Mouse (Mus musculus) neural tube, embryonic 14.5 days (tissue): ENCODE measurements around the gene Cntfr. TPM values are rescaled to one million over a fixed set of nuclear protein-coding genes. Genes with fewer than 3 reads are reported as not detected.
A peak's percentile ranks its signal among the peaks of the same experiment; 100 is the strongest.

Experiments
- ATAC-seq: fragments of 200-750 bp; cut with Nextera tagmentation; 2 replicates; pipeline ENCODE4 v1.8.0; 2017; ENCODE audit warnings: low read depth, mild to moderate bottlenecking, moderate TSS enrichment, moderate library complexity
- H3K27ac ChIP-seq: fragments of 300-500 bp; sonication (generic); 2 replicates; pipeline ENCODE4 v1.5.1; 2014; ENCODE audit warnings: low read depth, mild to moderate bottlenecking, control low read depth, low read length, moderate library complexity, mixed read lengths
- H3K27me3 ChIP-seq: fragments of 300-500 bp; sonication (generic); 2 replicates; pipeline ENCODE4 v1.6.1; 2014; ENCODE audit warnings: low read length; ENCODE audit not compliant: control insufficient read depth, insufficient read depth
- H3K36me3 ChIP-seq: fragments of 300-500 bp; sonication (generic); 2 replicates; pipeline ENCODE4 v1.6.1; 2014; ENCODE audit warnings: low read length, mixed read lengths; ENCODE audit not compliant: control insufficient read depth, insufficient read depth
- H3K4me1 ChIP-seq: fragments of 300-500 bp; sonication (generic); 2 replicates; pipeline ENCODE4 v1.6.1; 2014; ENCODE audit warnings: low read length; ENCODE audit not compliant: control insufficient read depth, insufficient read depth
- H3K4me2 ChIP-seq: fragments of 300-500 bp; sonication (generic); 2 replicates; pipeline ENCODE4 v1.6.1; 2014; ENCODE audit warnings: mild to moderate bottlenecking, low read depth, low read length, control low read depth
- H3K4me3 ChIP-seq: fragments of 300-500 bp; sonication (generic); 2 replicates; pipeline ENCODE4 v1.5.1; 2014; ENCODE audit warnings: low read depth, low read length, control low read depth, mixed read lengths
- H3K9ac ChIP-seq: fragments of 300-500 bp; sonication (generic); replicated peaks from 2 replicates; pipeline ENCODE4 v1.6.1; 2014; ENCODE audit warnings: low read depth, mild to moderate bottlenecking, control low read depth, low read length, mixed read lengths
- H3K9me3 ChIP-seq: fragments of 300-500 bp; sonication (generic); 2 replicates; pipeline ENCODE4 v1.6.1; 2016; ENCODE audit warnings: low read length; ENCODE audit not compliant: control insufficient read depth
- WGBS: fragments of 180-500 bp; shearing (Covaris S2); extraction: QIAGEN DNeasy Blood & Tissue Kit; methylation state at CpG from one replicate; pipeline ENCODE4 v1.1.7; 2014; 5-methylcytosine and 5-hydroxymethylcytosine counted together
- polyA plus RNA-seq: library from polyadenylated mRNA; unstranded; fragments of >200 nt; fragmentation: Nextera tagmentation; extraction: Ambion mirVana; gene quantifications from 2 replicates; pipeline ENCODE4 v1.2.1, GENCODE M21; 2014

Gene Cntfr
- polyA plus RNA-seq, 1 experiment from 2014 or later = 15.6 TPM

DNA sequence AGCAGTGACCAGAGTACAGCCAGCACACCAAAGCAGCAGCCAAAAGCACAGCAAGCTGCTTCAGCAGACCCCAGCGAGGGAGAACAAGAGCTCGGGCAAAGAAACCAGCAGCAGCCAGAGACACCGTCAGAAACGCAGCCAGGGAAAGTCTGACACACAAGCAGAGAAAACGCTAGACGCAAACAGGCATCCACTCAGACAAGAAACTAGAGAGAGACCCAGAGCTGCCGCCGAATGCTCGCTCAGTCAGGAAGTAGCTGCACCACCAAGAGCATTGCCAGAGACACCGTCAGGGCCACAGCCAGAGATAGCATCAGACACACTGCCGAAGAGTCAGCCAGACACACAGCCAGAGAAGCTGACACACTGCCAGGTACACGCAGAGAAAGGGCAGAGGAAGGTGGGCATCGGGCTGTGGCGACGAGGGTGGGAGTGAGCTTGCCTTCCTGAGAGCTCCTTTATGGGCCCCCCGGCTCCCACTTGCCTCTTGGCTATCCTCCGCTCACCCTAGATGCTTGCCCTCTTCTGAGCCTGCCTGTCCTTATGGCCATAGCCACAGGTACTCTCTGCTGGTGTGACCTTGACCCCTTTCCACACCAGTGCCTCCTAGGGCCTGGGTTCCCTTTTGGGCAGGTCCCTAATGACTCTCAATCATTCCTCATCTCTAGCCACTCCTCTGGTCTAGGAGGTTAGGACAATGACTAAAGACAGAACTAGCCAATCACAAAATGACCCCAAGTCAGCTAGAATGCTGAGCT lies 20.5 kb downstream of the Cntfr start:
- ATAC-seq = no peak
- Histone ChIP-seq H3K9me3 (no peaks in the 10 kb centered on the region), H3K9ac (0 out of 2 replicates have a peak overlapping the region, but pooled peaks have one; percentile 21), H3K27ac (no peak overlapping the region; the same call in 1 of the 2 replicates), H3K4me3 (no peak overlapping the region), H3K4me2 (no peak overlapping the region), H3K4me1 (peaks cover 52% of the 10 kb centered on the region), H3K36me3 (no peaks in the 10 kb centered on the region), H3K27me3 (no peaks in the 10 kb centered on the region)
- WGBS = 68% methylated on average over 16 of the region's 17 CpGs

DNA sequence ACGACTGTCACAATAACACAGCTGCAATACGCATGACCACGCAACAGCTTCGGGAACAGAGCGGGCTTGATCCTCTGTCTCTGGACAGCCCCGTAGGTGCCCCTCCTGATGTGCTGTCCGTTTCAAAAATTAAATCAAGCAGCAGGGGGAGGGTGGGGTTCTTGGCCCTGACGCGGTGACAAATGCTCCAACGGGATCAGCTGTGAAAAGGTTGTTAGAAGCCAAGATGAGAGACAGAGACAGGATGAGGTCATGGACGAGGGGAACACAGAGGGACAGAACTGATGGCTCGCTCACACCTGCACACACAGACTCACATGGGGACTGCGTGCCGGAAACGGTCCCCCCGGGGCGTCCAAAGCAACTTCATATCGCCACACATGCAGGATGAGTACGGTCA lies 23.7 kb downstream of the Cntfr start:
- Histone ChIP-seq H3K4me2 (no peak overlapping the region), H3K4me3 (no peak overlapping the region), H3K9me3 (no peaks in the 10 kb centered on the region), H3K9ac (no peak overlapping the region), H3K27me3 (no peaks in the 10 kb centered on the region), H3K36me3 (no peaks in the 10 kb centered on the region), H3K4me1 (peaks cover 45% of the 10 kb centered on the region), H3K27ac (no peak overlapping the region)
- no peak for ATAC-seq
- WGBS = 38% methylated on average over 19 of the region's 19 CpGs

GRCm38 (mm10) chr4:41672522-41672963 lies 24.3 kb downstream of the Cntfr start:
- Histone ChIP-seq H3K4me3 (no peak overlapping the region), H3K4me2 (no peak overlapping the region), H3K27ac (no peak overlapping the region), H3K36me3 (no peaks in the 10 kb centered on the region), H3K9ac (no peak overlapping the region), H3K27me3 (no peaks in the 10 kb centered on the region), H3K9me3 (no peaks in the 10 kb centered on the region), H3K4me1 (peaks cover 40% of the 10 kb centered on the region)
- no peak for ATAC-seq
- WGBS = 27% methylated on average over 8 of the region's 8 CpGs

DNA sequence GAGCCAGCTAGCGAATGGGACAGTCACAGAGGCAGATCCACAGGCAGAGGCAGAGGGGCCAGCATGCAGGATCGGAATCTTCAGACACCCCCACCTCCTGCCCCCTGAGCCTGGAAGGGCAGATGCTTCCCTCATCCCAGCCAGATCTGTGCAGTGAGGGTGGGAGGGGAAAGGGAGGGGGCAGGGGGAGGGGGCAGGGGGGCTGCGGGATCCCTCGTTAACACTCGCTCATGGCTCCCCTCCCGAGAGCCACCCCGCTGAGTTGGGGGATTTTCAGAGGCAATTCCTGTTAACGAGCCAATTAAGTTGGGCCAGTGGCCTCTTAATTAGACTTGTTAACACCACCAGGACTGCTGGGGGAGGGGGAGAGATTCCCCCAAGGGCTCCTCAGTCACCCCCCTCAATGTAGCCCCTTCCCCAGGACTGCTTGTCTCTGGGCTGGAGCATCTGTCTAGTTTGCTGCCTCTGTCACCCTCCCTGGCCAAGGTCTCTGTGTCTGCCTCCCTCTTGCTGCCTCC lies 24.9 kb downstream of the Cntfr start:
- ATAC-seq = peak; percentile 48; the same call in 1 of the 2 replicates
- no peaks in the 10 kb centered on the region for H3K36me3 ChIP-seq
- 9% methylated on average over 8 of the region's 8 CpGs for WGBS
- H3K4me3 ChIP-seq = no peak overlapping the region
- H3K9me3 ChIP-seq = no peaks in the 10 kb centered on the region
- H3K4me2 ChIP-seq = no peak overlapping the region
- no peaks in the 10 kb centered on the region for H3K27me3 ChIP-seq
- no peak overlapping the region for H3K27ac ChIP-seq
- peaks cover 35% of the 10 kb centered on the region for H3K4me1 ChIP-seq
- no peak overlapping the region for H3K9ac ChIP-seq

DNA sequence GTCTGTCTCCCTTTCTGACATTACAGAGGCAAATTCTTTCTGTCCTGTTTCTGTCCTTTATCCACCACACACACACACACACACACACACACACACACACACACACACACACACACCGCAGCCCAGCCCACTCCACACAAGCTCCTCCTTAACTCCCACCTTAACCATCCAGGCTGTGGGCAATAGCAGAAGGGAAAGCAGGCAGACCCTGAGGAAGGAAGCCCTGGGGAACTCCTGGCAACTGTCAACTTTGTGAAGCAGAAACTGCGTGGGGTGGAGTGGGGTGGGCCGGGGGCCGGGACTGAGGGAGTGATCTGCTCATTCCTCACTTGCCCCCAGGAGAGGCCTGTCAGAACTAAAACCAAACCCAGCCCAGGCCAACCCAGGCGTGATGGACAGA lies 25.4 kb downstream of the Cntfr start:
- Histone ChIP-seq H3K27ac (no peak overlapping the region), H3K9me3 (no peaks in the 10 kb centered on the region), H3K4me3 (no peak overlapping the region), H3K4me2 (no peak overlapping the region), H3K36me3 (no peaks in the 10 kb centered on the region), H3K9ac (no peak overlapping the region), H3K4me1 (peaks cover 30% of the 10 kb centered on the region), H3K27me3 (no peaks in the 10 kb centered on the region)
- no peak for ATAC-seq
- WGBS = 31% methylated on average over 5 of the region's 5 CpGs

GRCm38 (mm10) chr4:41670836-41671235 lies 26.1 kb downstream of the Cntfr start:
- H3K4me1 ChIP-seq = peaks cover 26% of the 10 kb centered on the region
- 72% methylated on average over 18 of the region's 18 CpGs for WGBS

DNA sequence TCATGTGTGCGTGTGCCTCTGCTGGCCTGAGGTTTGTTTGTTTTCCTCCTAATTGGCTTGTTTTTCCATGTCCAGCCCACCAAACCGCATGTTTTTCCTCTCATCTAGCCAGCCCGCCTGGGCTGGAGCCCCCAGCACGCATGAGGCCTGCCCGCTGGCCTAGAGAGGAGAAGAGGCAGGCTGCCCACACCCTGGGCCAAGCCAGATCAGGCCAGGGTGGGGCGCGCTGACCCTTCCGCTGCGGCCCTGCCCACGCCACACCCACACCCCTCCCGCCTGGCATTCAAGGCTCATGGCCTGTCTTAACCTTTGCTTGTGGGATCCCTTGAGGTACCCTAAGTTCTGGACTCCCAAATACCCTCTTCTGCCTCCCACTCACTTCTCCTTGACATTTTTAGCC lies 30.2 kb downstream of the Cntfr start:
- H3K4me1 ChIP-seq = peaks cover 32% of the 10 kb centered on the region

More at GRCm38 (mm10) chr4:41670836-41671235, 26.1 kb downstream of the Cntfr start:
- Histone ChIP-seq H3K36me3 (no peaks in the 10 kb centered on the region), H3K4me2 (no peak overlapping the region), H3K9ac (no peak overlapping the region), H3K9me3 (no peaks in the 10 kb centered on the region), H3K27ac (no peak overlapping the region), H3K4me3 (no peak overlapping the region), H3K27me3 (no peaks in the 10 kb centered on the region)
- no peak for ATAC-seq

GRCm38 (mm10) chr4:41665009-41665675 lies 31.7 kb downstream of the Cntfr start:
- Histone ChIP-seq H3K9me3 (no peaks in the 10 kb centered on the region), H3K27me3 (no peaks in the 10 kb centered on the region), H3K4me2 (no peak overlapping the region), H3K27ac (no peak overlapping the region), H3K36me3 (no peaks in the 10 kb centered on the region), H3K4me1 (peaks cover 30% of the 10 kb centered on the region), H3K9ac (no peak overlapping the region), H3K4me3 (no peak overlapping the region)
- ATAC-seq = 0 out of 2 replicates have a peak, but pooled peaks have one; percentile 5
- WGBS = 13% methylated on average over 5 of the region's 8 CpGs

More for the DNA sequence above, 30.2 kb downstream of the Cntfr start:
- no peak overlapping the region for H3K4me2 ChIP-seq
- no peaks in the 10 kb centered on the region for H3K9me3 ChIP-seq
- H3K4me3 ChIP-seq = no peak overlapping the region
- H3K36me3 ChIP-seq = no peaks in the 10 kb centered on the region
- no peak for ATAC-seq
- no peak overlapping the region for H3K9ac ChIP-seq
- no peak overlapping the region for H3K27ac ChIP-seq
- no peaks in the 10 kb centered on the region for H3K27me3 ChIP-seq
- 84% methylated on average over 11 of the region's 11 CpGs for WGBS

- Histone ChIP-seq H3K9me3 (no peaks in the 10 kb centered on the region), H3K9ac (no peak overlapping the region; the same call in 1 of the 2 replicates), H3K4me2 (no peak overlapping the region), H3K4me3 (no peak overlapping the region), H3K4me1 (peaks cover 32% of the 10 kb centered on the region), H3K27ac (no peak overlapping the region), H3K36me3 (no peaks in the 10 kb centered on the region), H3K27me3 (no peaks in the 10 kb centered on the region)
- 0 out of 2 replicates have a peak, but pooled peaks have one; percentile 12 for ATAC-seq
- 60% methylated on average over 7 of the region's 7 CpGs for WGBS
Measured at GRCm38 (mm10) chr4:41664533-41664932, 32.4 kb downstream of the Cntfr start.
